Mouse (Mus musculus) cerebellum, adult 2 months (tissue): ENCODE results near the gene Tnpo1.

Experiments used
- CTCF ChIP-seq: fragments of 200-500 bp; IDR thresholded peaks from 2 replicates; pipeline ENCODE4 v1.5.1; 2011; ENCODE audit warnings: low read depth, mild to moderate bottlenecking, control low read depth, low read length, moderate library complexity, borderline replicate concordance; ENCODE audit not compliant: insufficient read depth
- POLR2A ChIP-seq: fragments of 200-500 bp; IDR thresholded peaks from 2 replicates; pipeline ENCODE4 v1.6.1; 2011; ENCODE audit warnings: low read length, control low read depth, borderline replicate concordance; ENCODE audit not compliant: insufficient read depth

- TF ChIP-seq CTCF (no peak), POLR2A (no peak)
Measured at GRCm38 (mm10) chr13:98963612-98964011, 37.4 kb upstream of the Tnpo1 start.
